Mouse (Mus musculus): Measurements from ENCODE around the gene Rhof.
A peak's percentile ranks its signal among the peaks of the same experiment; 100 is the strongest.

The Rhof gene

DNA sequence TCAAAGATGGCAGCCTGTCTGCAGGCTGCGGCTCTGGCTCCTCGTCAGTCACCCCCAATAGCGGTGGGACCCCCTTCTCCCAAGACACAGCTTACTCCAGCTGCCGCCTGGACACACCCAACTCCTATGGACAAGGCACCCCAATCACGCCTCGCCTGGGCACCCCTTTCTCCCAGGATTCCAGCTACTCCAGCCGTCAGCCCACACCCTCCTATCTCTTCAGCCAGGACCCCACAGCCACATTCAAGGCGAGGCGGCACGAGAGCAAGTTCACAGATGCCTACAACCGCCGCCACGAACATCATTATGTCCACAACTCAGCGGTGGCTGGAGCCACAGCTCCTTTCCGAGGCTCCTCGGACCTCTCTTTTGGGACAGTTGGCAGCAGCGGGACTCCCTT lies 15.1 kb upstream of the Rhof start:
- no peak for DNase-seq

DNA sequence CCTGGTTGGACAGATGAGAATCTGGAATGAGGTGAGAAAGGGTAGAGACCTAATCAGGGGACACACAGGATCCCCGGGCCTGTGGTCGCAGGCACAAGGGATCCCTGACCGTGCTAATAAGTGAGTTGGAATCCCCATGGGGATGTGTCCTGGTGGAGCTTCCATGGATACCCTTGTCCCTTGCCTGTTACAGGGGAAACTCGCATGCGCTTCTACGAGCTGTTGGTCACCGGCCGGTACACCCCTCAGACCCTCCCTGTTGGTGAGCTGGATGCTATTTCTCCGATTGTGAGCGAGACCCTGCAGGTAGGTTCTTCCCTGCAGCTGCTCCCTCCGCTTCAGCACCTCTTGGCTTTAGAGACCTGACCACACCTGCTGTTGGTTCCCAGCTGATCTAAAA lies 13.9 kb upstream of the Rhof start:
- DNase-seq = no peak

DNA sequence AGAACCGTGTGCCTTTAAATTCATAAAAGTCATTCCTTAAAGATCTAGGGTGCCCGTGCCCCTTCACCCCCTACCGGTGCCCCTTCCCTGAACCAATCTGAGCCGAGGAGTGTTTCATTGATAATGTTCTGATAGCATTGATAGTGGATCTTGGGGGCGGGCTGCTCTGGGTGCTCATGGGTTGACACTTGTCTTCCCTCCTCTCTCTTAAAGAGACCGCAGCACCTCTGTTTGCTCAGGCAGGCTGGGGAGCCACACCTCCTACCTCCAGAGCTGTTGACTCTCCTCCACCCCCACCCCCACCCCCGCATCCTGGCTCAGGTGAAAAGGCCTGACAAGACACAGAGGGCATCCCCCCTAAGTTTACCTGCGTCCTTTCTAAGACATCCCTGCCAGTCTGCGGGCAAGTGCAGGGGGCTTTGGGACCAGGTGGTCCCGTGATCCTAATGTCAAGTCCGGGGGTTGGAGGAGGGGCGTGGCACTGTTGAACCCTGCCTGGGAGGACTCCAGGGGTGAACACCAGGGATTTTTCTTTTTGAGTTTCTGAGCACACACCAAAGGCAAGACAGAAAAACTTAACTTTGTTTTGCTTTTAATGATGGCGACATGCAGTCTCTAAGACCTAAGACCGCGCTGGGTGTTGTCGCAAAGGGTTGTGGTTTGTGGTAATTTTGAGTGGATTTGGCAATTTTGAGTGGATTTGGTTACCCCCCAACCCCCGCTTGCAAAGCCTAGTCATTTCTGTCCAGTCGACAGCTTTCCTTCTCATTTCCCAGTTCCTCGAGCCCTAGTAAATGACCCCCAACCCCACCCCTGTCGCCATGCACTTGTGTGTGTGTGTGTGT lies 12.5 kb upstream of the Rhof start:
- DNase-seq = peak in 1 of 2 experiments; percentile 59

DNA sequence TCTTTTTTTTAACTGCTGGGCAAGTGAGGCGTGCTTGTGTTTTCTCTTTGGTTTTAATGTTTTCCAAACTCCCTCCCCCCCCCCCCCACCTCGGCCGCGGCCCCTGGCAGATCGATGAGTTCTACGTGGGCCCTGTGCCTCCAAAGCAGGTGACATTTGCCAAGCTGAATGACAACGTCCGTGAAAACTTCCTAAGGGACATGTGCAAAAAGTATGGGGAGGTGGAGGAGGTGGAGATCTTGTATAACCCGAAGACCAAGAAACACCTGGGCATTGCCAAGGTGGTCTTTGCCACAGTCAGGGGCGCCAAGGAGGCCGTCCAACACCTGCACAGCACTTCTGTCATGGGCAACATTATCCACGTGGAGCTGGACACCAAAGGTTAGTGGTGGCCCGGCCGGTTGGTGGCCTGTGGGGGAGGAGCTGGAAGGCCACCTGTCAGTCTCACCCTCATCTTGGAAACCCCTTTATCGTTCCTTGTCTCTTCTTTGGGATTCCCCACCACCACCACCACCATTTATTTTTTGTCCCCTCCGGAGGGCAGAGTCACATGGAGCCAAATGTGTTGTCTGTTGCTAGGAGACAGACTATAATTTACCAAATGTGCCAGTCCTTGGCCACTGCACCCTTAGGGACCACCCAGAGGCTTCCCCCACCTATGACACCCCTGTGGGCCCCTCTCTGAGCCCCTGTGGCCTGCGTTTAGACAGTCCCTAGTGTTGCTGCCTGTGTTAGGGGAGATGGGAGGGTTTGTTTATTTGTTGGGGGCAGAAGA lies 11.7 kb upstream of the Rhof start:
- peak in 1 of 2 experiments; percentile 32 for DNase-seq

- peak in 1 of 2 experiments; percentile 50 for DNase-seq
Measured at GRCm38 (mm10) chr5:123143251-123143970, 10.9 kb upstream of the Rhof start.

DNA sequence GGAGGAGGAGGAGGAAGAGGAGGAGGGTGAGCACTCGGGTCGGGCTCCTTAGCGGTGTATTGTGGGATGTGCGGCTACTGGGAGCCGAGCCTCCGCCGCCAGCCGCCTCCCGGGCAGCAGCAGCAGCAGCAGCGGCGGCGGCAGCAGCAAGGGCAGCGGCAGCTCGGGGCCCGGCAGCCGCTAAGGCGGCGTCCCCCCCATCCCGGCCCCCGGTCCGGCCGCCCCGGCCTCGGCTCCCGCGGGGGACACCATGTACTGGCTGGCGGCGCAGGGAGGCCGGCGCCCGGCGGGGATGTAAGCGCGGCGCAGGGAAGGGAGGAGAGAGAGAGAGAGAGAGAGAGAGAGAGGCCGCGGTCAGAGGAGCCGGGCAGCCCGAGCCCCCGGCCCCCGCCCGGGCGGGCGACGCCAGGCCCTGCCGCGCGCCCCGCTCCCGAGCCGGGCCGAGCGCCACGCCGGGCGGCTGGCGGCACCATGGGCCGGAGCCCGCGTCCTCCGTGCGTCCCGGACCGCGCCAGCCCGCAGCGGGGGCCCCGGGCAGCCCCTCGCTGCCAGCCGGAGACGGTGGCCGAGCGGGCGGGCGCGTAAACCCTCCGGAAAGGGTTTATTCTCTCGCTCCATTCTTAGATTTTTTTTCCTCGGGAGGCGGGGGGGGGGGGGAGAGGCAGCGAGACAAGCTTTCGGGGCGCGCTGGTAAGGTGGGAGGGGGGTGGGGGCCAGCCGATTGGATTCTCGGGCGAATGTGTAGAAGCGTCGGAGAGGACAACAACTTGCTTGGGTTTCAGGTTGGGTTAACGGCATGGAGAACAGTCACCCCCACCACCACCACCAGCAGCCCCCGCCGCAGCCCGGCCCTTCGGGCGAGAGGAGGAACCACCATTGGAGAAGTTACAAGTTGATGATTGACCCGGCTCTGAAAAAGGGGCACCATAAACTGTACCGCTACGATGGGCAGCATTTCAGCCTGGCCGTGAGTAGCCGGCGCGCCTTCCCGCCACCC lies 10.0 kb upstream of the Rhof start, which contains the start of gene Setd1b:
Setd1b (plus strand) TSS at position 33 of the 997 bp plus-strand sequence.
- peak; percentile 72 to 83 for DNase-seq

GRCm38 (mm10) chr5:123141555-123142160 lies 9.2 kb upstream of the Rhof start:
- DNase-seq = peak; percentile 72 to 77

DNA sequence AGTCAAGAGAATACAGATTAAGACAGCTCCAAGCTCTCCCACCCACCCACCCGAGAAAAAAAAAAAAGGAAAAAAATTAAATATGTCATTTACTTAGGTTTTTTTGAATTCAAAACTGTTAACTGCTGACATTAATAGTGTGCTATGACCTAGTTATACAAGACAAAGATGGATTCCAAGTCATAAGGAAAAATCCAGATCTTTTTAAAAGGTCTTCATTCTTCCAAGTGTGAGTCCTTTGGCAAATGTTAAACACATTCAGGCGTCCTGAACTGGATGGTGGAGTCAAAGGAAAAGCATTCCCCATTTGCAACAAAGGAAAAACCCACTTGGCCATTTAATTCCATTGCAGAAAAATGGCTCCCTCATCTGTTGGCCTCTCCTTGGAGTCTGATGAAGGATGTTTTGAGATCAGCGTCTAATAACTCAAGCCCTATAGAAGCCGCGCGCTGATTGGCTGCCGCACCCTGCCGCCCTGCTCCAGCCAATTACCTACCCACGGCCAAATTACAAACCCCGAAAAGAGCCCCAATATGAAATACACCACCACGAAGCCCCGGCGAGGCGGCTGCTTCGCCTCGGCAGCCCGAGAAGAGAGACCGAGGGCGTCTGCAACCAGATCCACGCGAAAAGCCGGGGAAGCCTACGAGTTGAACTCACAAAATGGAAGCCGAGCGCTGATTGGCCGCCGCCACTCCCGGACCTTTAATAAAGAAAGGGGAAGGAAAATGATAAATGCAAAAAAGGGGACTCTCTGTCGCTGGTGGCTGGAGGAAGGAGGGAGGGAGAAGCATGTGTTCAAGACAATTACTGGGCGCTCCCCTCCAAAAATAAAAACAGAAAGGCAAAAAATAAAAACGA lies 8.4 kb upstream of the Rhof start:
- peak; percentile 85 to 86 for DNase-seq

GRCm38 (mm10) chr5:123139722-123140627 lies 7.5 kb upstream of the Rhof start:
- peak; percentile 39 to 49 for DNase-seq

GRCm38 (mm10) chr5:123138953-123139721 lies 6.6 kb upstream of the Rhof start:
- peak; percentile 77 to 80 for DNase-seq

- DNase-seq = peak; percentile 57 to 66
Measured at GRCm38 (mm10) chr5:123138230-123138911, 5.9 kb upstream of the Rhof start.

DNA sequence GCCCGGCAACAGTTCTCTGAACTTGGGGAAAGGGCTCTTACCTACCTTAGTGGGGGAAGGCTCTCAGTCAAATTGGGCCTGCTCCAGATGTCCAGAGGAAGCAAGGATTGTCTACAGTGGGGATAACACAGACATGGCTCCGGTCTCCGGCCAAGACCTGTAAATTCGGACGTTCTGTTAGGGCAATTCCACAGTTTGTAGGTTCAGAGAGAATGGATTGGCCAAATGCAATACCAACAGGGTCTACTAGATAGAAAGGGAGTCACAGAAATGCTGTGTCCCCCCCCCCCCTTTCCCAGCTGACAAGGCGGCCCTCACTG lies 5.4 kb upstream of the Rhof start:
- DNase-seq = no peak

DNA sequence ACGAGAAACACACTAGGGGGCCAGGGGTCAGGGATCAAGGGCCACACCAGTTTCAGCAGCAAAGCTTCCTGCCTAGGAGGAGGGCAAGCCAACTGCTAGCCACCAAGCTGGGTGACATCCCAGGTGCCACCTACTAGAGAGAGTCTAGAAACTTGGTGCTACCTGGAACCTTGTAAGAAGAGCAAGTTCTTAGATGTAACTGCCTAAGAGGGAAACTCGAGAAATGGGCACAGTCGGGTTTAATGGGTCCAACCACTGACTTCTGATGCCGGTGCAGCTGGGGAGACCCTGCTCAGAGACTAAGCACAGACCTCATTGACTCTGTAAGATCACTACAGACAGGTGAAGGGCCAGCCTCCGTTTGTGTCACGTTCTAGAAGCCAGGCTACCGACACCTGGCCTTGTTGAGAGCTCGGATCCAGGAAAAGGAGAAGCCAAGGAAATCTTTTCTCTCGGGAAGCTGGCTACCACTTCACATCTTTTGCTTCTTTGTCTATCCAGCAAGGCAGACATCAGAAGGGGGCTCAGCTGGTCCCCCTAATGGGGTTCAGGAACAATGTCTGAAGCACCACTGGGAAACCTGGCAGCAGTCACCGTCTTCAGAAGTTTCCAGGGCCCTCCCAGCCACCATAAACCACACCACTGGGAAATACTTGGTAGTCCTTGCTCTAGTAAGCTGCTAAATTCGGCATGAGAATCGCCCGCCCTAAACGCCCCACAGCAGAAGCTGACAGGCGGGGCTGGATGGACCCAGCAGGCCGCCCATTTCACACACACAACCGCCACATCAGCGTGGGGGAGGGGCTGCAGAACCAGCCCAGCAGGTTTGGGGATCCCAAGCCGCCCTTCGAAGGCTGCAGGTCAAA lies 4.8 kb upstream of the Rhof start:
- DNase-seq = peak; percentile 66 to 73

DNA sequence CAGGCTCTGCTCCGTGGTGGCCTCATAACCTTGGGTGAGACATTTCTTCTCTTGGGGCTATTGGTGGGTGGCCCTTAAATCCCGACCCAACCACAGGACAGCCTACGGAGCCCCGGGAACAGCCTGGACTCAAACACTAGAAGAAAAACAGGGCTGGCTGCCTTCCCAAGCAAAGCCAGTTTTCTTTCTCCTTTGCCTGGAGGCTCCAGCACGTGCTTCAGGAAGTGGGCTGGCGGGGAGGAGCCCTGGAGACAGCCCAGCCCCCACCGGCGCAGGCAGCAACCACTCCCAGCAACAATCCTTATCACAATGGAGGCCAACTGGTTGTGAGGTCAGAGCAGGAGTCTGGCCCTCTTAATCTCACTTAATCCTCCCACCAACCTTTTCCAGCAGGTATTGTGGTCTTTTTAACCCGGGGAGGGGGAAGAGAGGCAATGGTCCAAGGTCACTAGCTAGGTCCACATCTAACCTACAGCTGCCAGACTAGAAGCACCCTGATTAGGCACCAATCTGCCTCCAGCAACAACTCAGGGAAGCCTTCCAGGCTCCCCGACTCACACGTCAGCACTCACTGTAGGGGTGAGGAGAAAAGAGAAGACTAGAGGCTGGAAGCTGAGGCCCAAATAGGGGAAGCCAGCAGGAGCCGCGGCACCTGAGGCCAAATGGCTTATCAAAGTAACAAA lies 4.0 kb upstream of the Rhof start:
- peak; percentile 72 to 80 for DNase-seq

- DNase-seq = peak in 1 of 2 experiments; percentile 57
Measured at GRCm38 (mm10) chr5:123135471-123136360, 3.2 kb upstream of the Rhof start.

Data from thymus, postnatal 36 days (tissue).